Mouse (Mus musculus) urinary bladder, postnatal 10 days (tissue): ENCODE data around the gene Inpp4b.
"Not testable (repeated sequence)": the region's sequence is repeated elsewhere in the genome, so short reads cannot be mapped to it uniquely, and the experiment has no call there.

ENCODE experiments used
- DNase-seq: peaks from one replicate; pipeline ENCODE4 v3.0.0; 2022; ENCODE audit warnings: low spot score

Inpp4b gene

DNA sequence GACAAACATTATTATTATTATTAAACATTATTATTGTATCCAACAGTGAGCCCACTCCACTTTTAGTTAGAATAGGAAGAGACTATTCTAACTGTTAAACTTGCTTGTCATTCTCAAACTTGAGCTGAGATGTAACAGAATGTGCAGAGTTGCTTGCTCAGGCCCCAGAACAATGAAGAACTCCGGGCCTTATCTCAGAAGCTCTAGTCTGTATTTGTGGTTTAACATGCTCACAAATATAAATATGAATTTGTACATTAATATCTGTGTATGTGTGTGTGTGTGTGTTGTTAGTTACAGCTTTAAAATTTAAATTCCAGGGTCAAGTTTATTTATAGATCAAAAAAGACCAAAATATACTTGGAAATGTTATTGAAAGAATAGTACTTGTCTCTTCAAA, 435.3 kb downstream of the Inpp4b start:
- DNase-seq: no peak

DNA sequence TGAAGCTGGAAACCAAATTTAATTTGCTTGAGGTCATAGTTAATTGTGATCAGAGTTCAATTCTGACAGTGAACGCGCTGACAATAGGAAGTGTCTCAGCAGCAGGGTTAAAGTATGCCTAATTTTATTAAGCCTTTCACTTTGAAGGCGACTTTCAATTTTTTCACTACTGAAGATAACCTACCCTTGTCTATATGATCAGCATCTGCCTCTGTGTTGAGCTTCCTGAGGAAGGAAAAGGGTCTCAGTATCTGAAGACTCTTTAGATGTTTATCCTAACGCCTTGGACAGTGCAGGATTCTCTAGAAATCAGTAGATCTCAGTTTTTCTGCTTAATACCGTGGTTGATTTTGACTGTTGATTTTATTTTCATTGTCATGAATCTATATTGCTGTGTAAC, 437.1 kb downstream of the Inpp4b start:
- DNase-seq: no peak

DNA sequence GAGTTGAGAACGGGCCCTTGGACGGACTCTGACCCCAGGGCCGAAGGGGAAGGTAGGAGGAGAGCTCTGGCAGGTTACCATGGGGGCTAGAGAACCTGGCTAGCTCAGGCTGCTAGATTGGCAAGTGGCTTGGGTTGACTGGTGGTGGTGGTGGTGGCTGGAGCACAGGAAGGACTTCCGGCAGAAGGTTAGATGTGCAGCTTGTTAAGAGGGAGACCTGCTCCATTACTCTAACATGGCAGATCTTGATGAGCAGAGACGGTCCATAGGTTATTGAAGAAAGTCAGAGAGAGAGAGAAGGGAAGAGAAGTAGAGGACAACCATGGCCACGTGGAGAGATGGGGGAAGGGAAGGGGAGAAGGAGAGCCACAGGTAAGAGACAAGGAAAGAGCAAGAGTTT, 437.8 kb downstream of the Inpp4b start:
- DNase-seq: no peak

DNA sequence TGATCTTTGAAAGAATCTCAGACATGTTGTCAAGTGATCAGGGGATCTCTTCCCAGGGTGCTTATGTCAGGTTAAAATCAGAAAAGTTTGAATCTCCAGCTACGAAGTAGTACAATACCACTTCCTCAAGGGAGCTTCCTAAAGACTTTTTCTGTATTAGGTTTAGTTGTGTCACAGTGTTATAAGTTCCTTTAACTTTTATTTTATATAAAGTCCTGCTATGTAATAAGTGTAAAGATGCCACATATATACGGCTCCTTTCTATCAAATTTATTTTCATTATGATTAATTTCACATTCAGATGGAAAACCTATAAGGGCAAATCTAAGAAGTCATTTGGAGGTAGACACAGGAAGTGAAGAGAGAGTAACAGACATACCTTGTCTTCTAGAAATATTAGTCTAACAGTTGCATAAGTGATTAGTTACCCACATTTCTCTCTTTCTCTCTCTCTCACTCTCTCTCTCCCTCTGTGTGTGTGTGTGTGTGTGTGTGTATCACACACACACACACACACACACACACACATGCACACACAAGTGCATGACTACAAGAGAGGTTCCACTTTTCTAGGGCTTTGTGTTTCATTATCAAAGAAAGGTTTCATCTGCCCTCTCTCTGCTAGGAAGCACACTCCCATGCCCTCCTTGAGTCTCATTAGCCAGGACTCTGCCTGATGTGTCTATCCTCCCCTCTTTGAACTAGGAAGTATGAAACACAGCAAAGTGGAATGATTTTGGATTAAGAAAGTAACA, 438.7 kb downstream of the Inpp4b start:
- no peak for DNase-seq

DNA sequence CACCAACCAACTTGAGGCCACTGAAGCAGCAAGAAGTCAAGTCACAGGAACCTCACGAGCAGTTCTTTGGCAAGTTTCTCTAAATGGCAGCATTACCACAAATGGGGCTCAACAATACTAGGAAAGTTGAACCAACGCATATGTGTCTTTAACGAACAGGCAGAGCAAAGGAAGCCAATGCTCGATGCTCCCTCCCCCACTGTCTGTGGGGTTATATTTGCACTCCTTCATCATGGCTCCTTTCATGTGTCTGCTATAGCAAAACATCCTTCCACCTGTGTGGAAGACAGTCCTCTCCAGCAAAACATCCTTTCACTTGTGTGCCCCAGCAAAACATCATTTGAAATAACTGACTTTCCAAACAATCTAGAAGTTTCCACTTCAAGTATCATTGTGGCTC, 440.4 kb downstream of the Inpp4b start:
- no peak for DNase-seq

DNA sequence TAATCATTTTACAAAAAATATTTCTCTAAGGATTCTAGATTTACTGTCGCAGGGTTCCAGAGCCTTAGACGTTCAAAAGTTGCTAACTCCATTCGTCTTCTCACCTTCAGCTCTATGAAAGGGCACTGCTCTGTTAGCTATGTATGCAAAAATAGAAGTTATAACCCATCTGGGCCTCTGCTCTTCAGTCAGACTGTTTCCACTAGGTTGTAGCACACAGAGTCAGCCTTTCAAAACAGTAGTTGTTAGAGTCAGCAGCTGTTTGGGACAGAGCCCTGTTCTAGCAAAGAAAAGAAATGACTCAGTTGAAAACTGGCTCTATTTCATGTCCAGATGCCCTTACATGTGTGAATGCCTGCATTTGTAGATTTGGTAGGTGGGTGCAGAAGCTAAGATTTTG, 442.4 kb downstream of the Inpp4b start:
- DNase-seq: no peak

DNA sequence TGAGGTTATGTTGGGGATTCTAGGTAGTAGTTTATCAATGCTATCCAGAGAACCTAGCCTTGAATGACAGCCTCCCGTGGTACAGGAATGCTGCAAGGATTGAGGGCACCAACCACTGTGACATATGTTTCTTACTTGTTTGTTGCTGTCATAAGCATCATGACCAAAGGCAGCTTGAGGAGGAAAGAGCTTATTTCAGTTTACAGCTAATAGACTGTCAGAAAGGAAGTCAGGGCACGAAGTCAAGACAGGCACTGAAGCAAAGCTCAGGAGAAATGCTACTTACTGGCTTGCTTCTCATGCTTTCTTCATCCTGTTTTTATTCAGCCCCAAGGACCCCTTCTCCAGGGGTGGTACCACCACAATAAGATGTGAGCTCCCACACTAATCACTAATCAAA, 446.1 kb downstream of the Inpp4b start:
- DNase-seq: no peak

DNA sequence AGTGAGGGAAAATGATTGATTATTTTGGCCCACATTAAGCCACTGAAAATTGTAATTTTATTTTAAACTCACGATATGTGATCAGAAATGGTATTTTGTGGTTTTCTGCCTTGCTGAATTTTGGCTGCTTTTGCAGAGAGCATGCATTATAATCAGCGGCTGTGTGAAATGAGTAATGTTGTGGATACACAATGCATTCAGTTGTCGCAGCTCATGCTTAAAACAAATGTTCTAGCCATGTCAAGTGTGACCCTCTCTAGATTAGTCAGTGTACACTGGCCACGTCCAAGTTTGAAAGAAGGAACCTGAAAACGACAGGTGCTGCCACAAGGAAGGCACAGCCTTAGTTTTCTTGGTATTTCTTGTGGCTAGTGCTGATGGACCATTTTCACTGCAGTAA, 450.3 kb downstream of the Inpp4b start:
- no peak for DNase-seq

DNA sequence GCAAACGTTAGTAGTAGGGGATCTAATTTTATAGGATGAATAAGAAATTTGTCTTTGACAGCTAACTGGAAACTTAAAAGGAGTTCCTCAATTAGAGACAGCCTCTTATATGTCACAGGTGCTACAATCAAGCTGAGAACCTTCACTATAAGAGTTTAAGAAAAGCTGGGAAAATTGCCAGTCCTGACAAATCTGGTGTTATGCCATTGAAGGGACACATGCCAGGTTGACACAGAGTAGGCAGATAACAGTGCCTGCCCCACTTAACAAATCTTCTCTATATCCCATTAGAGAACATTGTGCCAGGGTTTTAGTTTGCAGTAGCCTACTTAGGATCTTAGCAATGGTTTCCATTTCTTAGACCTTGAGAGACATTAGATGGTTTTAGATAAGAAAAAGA, 456.1 kb downstream of the Inpp4b start:
- DNase-seq: no peak

DNA sequence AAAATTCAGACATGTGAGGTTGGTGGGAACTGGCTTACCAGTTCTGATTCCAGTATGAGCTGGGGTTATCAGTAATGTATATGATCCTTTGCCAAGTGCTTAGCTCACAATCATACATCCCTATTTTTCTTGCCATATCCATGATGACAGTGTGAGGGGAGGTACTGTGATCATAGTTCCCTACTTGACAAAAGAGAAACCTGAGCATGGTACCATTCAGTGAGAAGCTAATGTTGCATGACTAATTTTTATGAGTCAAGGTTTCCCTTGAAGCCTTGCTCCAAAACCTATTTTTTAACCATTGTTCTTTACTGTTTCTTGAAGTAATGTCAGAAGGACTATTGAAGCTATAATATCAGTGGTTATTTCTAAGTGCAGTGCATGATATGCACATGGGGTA, 458.4 kb downstream of the Inpp4b start:
- DNase-seq: no peak

DNA sequence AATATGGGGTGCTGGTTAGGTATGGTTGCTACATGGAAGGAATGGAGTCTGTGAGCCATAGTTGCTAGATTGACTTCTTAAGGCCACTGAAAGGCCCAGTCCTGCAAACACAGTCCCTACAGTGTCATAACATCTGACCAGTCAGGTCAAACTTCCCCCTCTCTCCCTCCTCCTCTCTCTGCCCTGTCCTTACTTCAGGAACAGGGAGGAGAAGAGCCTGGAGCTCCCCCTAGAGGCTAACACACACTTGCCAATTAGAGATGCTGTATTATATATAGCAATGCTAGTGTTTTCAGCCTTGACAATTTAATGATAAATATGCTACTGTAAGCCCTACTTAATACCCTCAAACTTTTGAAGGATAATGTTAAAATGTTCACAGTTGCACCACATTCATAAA, 464.4 kb downstream of the Inpp4b start:
- no peak for DNase-seq

DNA sequence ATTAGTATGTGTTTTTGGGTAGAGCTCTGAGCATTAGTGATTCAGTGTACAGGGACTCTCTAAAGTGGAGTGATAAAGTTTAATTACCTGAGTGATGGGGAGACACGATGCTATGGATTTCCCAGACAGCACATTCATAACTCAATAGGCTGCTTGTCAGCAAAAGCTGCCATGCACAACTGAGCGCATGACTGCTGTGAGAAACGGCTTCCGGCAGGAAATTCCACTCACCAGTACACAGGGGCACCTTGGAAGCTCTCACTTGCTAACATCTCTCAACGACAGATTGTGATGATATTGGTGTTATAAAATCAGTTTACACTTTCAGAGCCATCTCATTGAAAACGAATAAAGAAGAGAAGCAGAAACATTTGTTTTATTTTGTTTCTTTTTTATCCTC, 465.2 kb downstream of the Inpp4b start:
- no peak for DNase-seq

DNA sequence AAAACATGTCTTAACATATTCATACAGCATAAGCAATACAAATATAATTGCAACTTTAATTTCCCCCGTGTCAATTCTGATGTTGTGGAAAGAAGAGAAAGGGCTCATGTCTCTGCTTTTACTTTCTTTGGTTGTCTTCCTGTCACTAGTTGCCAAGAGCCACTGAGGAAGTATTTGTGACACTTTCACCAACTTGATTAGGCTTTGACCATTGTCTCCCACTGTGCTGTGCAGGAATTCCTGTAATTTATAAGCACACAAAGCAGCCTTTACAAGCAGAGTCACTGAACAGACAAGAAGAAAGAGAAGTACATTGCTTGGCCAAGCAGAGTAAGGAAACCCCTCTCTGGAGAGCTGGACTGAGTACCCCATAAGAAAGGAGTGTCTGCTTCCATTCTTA, 466.1 kb downstream of the Inpp4b start:
- DNase-seq: no peak

DNA sequence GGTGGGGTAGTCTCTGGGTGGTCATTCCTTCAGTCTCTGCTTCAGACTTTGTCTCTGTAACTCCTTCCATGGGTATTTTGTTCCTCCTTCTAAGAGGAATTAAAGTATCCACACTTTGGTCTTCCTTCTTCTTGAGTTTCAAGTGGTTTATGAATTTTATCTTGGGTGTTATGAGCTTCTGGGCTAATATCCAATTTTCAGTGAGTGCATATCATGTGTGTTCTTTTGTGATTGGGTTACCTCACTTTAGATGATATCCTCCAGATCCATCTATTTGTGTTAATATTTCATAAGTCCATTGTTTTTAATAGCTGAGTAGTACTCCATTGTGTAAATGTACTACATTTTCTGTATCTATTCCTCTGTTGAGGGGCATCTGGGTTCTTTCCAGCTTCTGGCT, 467.1 kb downstream of the Inpp4b start:
- not testable (repeated sequence) for DNase-seq

DNA sequence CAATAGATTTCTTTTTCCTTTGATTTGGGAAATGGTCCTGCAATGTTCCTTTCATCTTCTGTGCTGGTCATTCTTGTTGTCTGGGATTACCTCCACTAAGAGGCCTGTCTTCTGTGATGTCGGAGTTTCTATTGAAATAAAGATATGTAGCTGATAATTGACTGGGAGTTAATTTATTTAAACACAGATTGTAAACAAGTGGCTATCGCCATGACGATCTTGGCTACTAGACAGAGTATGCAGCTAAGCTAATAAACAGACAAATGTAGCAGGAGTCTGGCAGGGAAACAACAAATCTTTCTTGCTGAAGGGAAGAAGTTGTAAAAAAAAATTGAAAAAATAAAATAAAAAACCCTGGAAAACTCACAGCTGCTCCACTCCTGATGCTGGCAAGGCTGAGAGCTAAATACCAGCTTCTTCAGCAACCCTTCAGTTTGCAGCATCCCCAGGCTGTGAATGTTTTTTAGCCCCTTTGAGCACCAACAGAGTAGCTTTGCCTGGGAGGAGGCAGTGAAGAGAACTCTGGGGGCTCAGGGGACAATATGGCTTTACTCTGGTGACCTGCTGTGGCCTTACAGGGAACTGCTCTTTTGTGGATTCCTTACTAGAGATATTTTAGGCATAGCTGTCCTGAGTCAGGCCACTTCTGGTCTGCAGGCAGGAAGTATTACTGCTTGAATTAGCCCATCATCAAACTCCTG, 469.8 kb downstream of the Inpp4b start:
- DNase-seq: no peak

DNA sequence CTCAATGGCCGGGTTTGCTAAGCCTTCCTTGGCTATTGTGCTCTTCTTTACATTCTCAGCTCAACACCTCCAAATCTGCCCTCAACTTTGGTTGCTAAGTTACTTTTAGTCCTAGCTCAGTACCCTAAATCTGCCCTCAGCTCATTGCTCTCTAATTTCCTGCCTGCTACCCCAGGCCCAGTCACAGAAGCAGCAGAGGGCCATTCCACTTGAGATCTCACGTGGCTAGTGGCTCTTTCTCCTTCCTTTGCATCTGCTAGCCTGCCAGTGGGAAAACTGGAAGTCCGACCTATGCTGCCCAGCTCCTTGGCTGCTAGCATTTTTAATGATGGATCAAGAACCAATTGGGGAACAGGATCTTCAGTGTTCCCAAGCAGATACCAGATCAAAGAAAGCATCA, 472.4 kb downstream of the Inpp4b start:
- DNase-seq: no peak

DNA sequence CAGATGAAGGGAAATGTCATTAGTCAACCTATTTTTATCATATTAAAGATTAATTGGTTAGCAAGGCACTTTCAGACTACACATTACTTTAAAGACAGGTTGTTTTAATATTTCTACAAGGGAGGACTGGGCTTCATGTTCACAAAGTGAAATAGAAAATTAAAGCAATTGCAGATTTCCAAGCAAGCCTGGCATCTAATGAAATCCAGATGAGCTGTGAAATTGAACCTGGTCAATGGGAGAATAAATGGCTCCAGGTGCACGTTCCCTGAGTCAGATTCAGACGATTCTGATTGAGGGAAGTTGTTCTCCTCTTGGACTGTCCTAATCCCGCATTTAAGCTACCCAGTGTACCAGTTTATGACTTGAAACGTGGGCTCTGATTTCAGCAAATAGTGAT, 473.2 kb downstream of the Inpp4b start:
- DNase-seq: no peak

DNA sequence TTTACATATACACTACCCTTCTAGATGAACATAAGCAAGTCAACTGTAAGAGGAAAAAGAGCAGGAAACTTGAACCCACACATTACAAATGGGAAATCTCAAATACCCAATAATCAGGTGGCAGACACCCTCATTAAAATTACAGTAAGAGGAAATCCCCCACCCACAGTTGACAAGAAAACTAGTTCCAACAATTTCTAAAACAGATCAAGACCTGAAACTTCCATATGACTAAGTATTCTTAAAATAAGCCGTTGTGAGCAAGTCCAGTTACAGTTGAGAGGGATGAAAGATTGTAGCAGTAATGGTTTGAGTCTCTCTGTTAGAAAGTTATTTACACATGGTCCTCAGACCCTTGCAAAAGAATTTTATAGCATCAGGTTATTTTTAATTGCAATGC, 480.8 kb downstream of the Inpp4b start:
- no peak for DNase-seq

DNA sequence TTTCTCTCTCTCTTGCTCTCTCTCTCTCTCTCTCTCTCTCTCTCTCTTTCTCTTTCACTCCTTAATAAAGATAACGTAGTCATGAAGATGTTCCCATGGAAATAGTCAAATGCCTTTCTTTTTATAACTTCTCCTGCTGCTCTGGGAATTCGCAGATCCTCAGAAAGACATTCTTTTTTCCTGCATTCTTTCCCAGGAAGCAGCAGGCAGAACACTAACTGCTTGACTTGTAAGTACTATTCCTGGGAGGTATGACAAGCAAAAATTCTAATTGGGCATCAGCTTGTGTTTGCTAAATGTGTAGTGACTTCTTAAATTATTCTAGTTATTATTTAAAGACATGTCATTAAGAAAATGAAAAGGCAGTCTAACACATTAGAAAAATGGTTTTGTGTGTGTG, 482.6 kb downstream of the Inpp4b start:
- no peak for DNase-seq

DNA sequence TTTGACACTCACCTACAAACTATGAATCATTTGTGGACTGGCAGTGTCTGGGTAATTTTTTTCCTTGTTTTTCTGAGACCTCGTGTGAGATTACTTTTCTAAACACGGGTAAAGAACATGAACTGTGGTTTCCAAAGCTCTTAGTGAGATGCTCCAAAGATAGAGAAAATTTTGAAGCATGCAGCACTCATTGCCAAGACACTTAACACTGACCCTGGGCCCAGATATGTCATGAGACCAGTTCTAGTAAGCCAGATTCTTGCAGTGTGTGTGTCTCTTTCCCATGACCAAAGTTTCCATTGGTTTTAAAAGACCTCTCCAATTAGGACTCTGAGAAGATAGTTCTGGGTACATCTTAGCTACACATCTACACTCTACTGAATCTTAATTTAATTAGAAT, 484.1 kb downstream of the Inpp4b start:
- DNase-seq: no peak

DNA sequence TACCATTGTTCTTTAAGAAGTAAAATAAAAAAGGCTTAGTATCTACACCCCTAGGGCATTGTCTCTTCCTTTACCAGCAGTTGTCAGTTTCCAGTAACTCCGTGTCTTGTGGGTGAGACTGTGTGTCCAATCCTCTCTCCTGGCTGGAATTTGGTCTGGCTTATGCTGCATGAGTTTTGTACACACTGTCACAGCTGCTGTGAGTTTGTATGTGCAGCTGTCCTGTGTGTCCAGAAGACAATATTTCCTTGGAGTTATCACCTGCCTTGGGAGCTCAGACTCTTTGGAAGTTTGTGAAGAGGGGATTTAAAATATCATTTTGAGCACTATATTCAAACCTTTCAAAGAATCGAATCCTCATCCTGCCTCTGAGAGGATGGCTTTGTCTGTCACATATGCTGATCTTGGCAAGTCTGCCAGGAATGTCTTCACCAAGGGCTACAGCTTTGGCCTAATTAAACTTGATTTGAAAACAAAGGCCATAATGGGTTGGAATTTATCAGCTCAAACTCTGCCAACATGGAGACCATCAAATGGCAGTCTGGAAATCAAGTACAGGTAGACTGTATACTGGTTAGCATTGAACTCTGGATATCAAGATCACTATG, 485.1 kb downstream of the Inpp4b start:
- DNase-seq: no peak

DNA sequence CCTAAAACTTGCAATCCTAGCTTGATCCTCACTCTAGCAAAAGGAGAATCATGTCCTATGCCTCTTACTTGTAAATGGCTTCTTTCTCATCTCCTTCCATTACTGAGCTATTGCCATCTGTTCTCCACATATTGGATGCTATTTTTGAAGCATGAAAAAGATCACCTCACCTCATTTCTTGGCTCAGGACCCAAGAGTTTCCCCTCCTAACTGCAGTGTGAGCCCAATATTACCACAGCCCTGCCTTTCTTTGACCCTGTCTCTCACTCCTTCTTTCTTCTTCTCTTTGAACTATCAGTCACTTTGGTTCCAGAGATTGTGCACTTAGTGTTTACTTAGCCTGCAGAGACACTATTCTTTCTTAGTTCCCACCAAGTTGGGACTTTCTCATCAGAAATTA, 489.1 kb downstream of the Inpp4b start:
- no peak for DNase-seq

DNA sequence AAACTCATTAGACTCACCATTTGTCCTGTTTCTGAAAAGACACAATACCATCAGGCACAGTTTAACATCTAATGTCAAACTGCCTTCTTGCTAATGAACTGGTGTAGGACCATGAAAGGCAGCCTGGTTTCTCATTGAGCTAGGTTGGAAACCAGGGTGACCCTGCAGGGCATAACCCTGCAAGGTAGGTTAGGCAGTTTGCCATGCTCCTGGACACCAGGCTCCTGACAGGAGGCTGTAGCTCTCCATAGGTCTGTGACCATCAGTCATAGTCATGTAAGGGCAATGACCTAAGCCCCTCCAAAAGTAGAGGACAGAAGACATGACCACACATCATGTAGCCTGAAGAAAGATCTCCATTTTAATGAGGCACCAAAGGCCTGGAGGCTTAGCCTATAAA, 491.5 kb downstream of the Inpp4b start:
- DNase-seq: no peak

DNA sequence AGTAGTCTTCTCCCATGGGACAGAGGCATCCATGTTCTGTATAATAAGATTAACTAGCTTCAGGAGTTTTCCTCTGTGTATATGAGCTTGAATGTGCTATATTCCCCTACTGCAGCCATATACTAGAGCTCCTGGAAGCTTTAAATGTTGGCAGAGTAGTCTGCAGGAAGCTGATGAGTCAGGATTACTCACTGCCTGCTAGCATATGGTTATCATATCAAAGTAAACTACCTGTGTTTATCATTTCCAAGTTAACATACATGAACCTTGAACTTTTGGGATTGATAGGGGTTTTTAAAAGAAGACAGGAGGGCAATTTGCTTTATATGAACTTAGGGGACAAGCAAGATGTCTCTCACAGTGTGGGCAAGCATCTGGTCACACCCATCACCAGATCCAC, 498.2 kb downstream of the Inpp4b start:
- DNase-seq: no peak
